Mouse (Mus musculus) kidney, embryonic 15.5 days (tissue): ENCODE measurements around the gene C1qtnf3. TPM values are rescaled to one million over a fixed set of nuclear protein-coding genes. Genes with fewer than 3 reads are reported as not detected.
"Not testable (repeated sequence)": the region's sequence is repeated elsewhere in the genome, so short reads cannot be mapped to it uniquely, and the experiment has no call there.

Experiments
- ATAC-seq: fragments of 200-750 bp; cut with Nextera tagmentation; replicated peaks from 2 replicates; pipeline ENCODE4 v1.8.0; 2017; ENCODE audit warnings: moderate TSS enrichment; ENCODE audit not compliant: low FRiP score
- H3K27ac ChIP-seq: fragments of 300-500 bp; sonication (generic); 2 replicates; pipeline ENCODE4 v1.5.1; 2015; ENCODE audit warnings: mild to moderate bottlenecking, inconsistent platforms
- H3K27me3 ChIP-seq: fragments of 300-500 bp; sonication (generic); 2 replicates; pipeline ENCODE4 v1.6.1; 2015; ENCODE audit warnings: inconsistent platforms
- H3K36me3 ChIP-seq: fragments of 300-500 bp; sonication (generic); 2 replicates; pipeline ENCODE4 v1.6.1; 2015; ENCODE audit warnings: inconsistent platforms
- H3K4me1 ChIP-seq: fragments of 300-500 bp; sonication (generic); 2 replicates; pipeline ENCODE4 v1.6.1; 2015; ENCODE audit warnings: inconsistent platforms
- H3K4me2 ChIP-seq: fragments of 300-500 bp; sonication (generic); 2 replicates; pipeline ENCODE4 v1.6.1; 2015; ENCODE audit warnings: moderate library complexity, mild to moderate bottlenecking, inconsistent platforms
- H3K4me3 ChIP-seq: fragments of 300-500 bp; sonication (generic); replicated peaks from 2 replicates; pipeline ENCODE4 v1.5.1; 2015; ENCODE audit warnings: mild to moderate bottlenecking, inconsistent platforms
- H3K9ac ChIP-seq: fragments of 300-500 bp; sonication (generic); 2 replicates; pipeline ENCODE4 v1.6.1; 2015; ENCODE audit warnings: mild to moderate bottlenecking, inconsistent platforms
- H3K9me3 ChIP-seq: fragments of 300-500 bp; sonication (generic); replicated peaks from 2 replicates; pipeline ENCODE4 v1.6.1; 2016; ENCODE audit warnings: inconsistent platforms
- WGBS: fragments of 180-500 bp; shearing (Covaris S2); methylation state at CpG from one replicate; pipeline ENCODE4 v1.1.7; 2015; ENCODE audit warnings: mixed read lengths; 5-methylcytosine and 5-hydroxymethylcytosine counted together
- polyA plus RNA-seq: library from polyadenylated mRNA; unstranded; fragments of >200 nt; fragmentation: Nextera tagmentation; extraction: Ambion mirVana; gene quantifications from 2 replicates; pipeline ENCODE4 v1.2.1, GENCODE M21; 2015

The C1qtnf3 gene
- polyA plus RNA-seq, 1 experiment from 2014 or later, result 14.7 TPM

- H3K36me3 ChIP-seq, result no peaks in the 10 kb centered on the region
- 79% methylated on average over 3 of the region's 3 CpGs for WGBS
Observed at GRCm38 (mm10) chr15:10969439-10969838, 17.3 kb downstream of the C1qtnf3 start.

GRCm38 (mm10) chr15:10970777-10971176, 18.6 kb downstream of the C1qtnf3 start:
- Histone ChIP-seq H3K4me3 (no peak overlapping the region), H3K36me3 (no peaks in the 10 kb centered on the region), H3K27ac (no peak overlapping the region), H3K9ac (no peak overlapping the region), H3K4me2 (no peak overlapping the region), H3K9me3 (no peaks in the 10 kb centered on the region), H3K4me1 (no peaks in the 10 kb centered on the region), H3K27me3 (no peaks in the 10 kb centered on the region)
- no peak for ATAC-seq
- WGBS, result 85% methylated on average over 5 of the region's 5 CpGs

More at GRCm38 (mm10) chr15:10969439-10969838, 17.3 kb downstream of the C1qtnf3 start:
- H3K4me3 ChIP-seq, result no peak overlapping the region
- no peaks in the 10 kb centered on the region for H3K27me3 ChIP-seq
- no peaks in the 10 kb centered on the region for H3K4me1 ChIP-seq
- H3K27ac ChIP-seq, result no peak overlapping the region
- no peak for ATAC-seq
- H3K9ac ChIP-seq, result no peak overlapping the region
- H3K4me2 ChIP-seq, result no peak overlapping the region
- H3K9me3 ChIP-seq, result no peaks in the 10 kb centered on the region

DNA sequence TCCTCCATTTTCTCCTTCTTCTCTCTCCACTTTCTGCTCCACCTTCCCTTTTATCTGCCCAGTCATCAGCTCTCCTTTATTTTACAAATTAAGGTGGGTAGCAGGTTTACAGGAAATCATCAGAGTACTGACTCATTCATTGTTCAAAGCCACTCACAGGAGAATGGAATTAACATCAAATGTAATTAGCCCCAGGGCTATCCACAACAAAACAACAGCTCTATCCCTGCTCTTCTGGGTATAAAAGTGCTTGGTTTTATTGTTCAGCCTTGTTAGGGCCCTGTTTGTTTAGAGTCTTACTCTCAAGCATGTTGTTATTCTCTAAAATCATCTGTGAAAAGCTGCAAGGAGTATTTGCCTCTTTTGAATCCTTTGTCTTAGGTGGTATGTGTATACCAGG, 25.0 kb downstream of the C1qtnf3 start:
- Histone ChIP-seq H3K36me3 (no peaks in the 10 kb centered on the region), H3K9ac (no peak overlapping the region), H3K4me2 (no peak overlapping the region), H3K27me3 (no peaks in the 10 kb centered on the region), H3K4me1 (peaks cover 7% of the 10 kb centered on the region), H3K4me3 (no peak overlapping the region), H3K9me3 (no peaks in the 10 kb centered on the region), H3K27ac (no peak overlapping the region)
- no peak for ATAC-seq

GRCm38 (mm10) chr15:10980712-10981111, 28.6 kb downstream of the C1qtnf3 start:
- no peaks in the 10 kb centered on the region for H3K27me3 ChIP-seq
- no peak overlapping the region for H3K27ac ChIP-seq
- H3K4me2 ChIP-seq, result peak overlapping the region; percentile 70
- no peak for ATAC-seq
- peak overlapping the region; percentile 77; the same call in 1 of the 2 replicates for H3K4me3 ChIP-seq
- no peaks in the 10 kb centered on the region for H3K9me3 ChIP-seq
- peaks cover 11% of the 10 kb centered on the region; the same call in 1 of the 2 replicates for H3K36me3 ChIP-seq
- H3K4me1 ChIP-seq, result peaks cover 15% of the 10 kb centered on the region
- WGBS, result 69% methylated on average over 2 of the region's 2 CpGs
- peak overlapping the region; percentile 77; the same call in 1 of the 2 replicates for H3K9ac ChIP-seq

GRCm38 (mm10) chr15:10981377-10982063, 29.4 kb downstream of the C1qtnf3 start, which contains the start of gene Amacr:
TSS of gene Amacr (plus strand) at chr15:10981756.
- Histone ChIP-seq H3K4me2 (peak within 1 kb of the TSS; percentile 70), H3K4me1 (peaks cover 15% of the 10 kb centered on the region), H3K9me3 (no peaks in the 10 kb centered on the region), H3K27me3 (no peaks in the 10 kb centered on the region), H3K9ac (peak within 1 kb of the TSS; percentile 77), H3K36me3 (peaks cover 11% of the 10 kb centered on the region; the same call in 1 of the 2 replicates), H3K27ac (peak within 1 kb of the TSS; percentile 94), H3K4me3 (peak within 1 kb of the TSS; percentile 77)
- ATAC-seq, result peak; percentile 98
- under 1% methylated on average over 52 of the region's 52 CpGs for WGBS

DNA sequence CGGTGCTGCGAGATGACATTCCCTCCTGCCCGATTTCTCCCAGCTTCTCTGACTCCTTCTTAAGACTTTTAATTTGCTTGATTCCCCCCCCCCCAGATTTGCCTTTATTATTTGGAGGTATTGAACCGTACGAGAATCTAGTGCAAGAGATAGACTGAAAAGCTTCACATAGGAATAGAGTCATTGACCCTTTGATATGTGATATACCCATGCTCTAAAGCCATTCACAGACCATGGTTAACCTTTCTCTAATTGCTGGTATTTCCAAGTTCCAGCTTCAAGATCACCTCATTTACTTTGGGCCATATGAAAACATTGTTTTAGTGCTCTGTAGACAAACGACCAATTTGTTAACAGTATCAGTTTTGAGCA, 29.9 kb downstream of the C1qtnf3 start:
- no peaks in the 10 kb centered on the region for H3K27me3 ChIP-seq
- H3K4me3 ChIP-seq, result peak overlapping the region; percentile 77
- H3K9ac ChIP-seq, result peak overlapping the region; percentile 77
- peak; percentile 27 for ATAC-seq
- H3K9me3 ChIP-seq, result no peaks in the 10 kb centered on the region
- peaks cover 15% of the 10 kb centered on the region for H3K4me1 ChIP-seq
- WGBS, result 4% methylated on average over 6 of the region's 6 CpGs
- peak overlapping the region; percentile 70 for H3K4me2 ChIP-seq
- peak overlapping the region; percentile 94 for H3K27ac ChIP-seq
- H3K36me3 ChIP-seq, result peaks cover 16% of the 10 kb centered on the region; the same call in 1 of the 2 replicates

GRCm38 (mm10) chr15:10985756-10986155, 33.6 kb downstream of the C1qtnf3 start:
- H3K4me3 ChIP-seq, result no peak overlapping the region
- H3K27me3 ChIP-seq, result no peaks in the 10 kb centered on the region
- ATAC-seq, result no peak
- H3K4me2 ChIP-seq, result no peak overlapping the region
- peaks cover 14% of the 10 kb centered on the region for H3K4me1 ChIP-seq
- WGBS, result 75% methylated on average over 6 of the region's 6 CpGs
- H3K36me3 ChIP-seq, result peaks cover 32% of the 10 kb centered on the region
- H3K9me3 ChIP-seq, result no peaks in the 10 kb centered on the region
- H3K9ac ChIP-seq, result no peak overlapping the region
- peak overlapping the region; percentile 75; the same call in 1 of the 2 replicates for H3K27ac ChIP-seq

GRCm38 (mm10) chr15:10986477-10986876, 34.3 kb downstream of the C1qtnf3 start:
- not testable (repeated sequence) for H3K4me2 ChIP-seq, H3K9me3 ChIP-seq, H3K27me3 ChIP-seq, H3K4me1 ChIP-seq, H3K4me3 ChIP-seq, ATAC-seq, H3K9ac ChIP-seq
- WGBS, result 87% methylated on average over 2 of the region's 2 CpGs
- Histone ChIP-seq H3K36me3 (peaks cover 32% of the 10 kb centered on the region), H3K27ac (peak overlapping the region; percentile 75; the same call in 1 of the 2 replicates)

GRCm38 (mm10) chr15:10990411-10990810, 38.3 kb downstream of the C1qtnf3 start:
- no peak overlapping the region for H3K4me2 ChIP-seq
- H3K36me3 ChIP-seq, result peaks cover 27% of the 10 kb centered on the region
- H3K4me1 ChIP-seq, result no peaks in the 10 kb centered on the region
- no peak overlapping the region for H3K27ac ChIP-seq
- H3K9ac ChIP-seq, result no peak overlapping the region
- H3K4me3 ChIP-seq, result no peak overlapping the region
- ATAC-seq, result no peak
- H3K9me3 ChIP-seq, result no peaks in the 10 kb centered on the region
- 63% methylated on average over 2 of the region's 2 CpGs for WGBS
- H3K27me3 ChIP-seq, result no peaks in the 10 kb centered on the region

- Histone ChIP-seq H3K4me1 (no peaks in the 10 kb centered on the region), H3K4me3 (no peak overlapping the region), H3K36me3 (peaks cover 32% of the 10 kb centered on the region), H3K9ac (no peak overlapping the region), H3K27ac (no peak overlapping the region), H3K27me3 (no peaks in the 10 kb centered on the region), H3K9me3 (no peaks in the 10 kb centered on the region), H3K4me2 (no peak overlapping the region)
- 95% methylated on average over 1 of the region's 1 CpGs for WGBS
- no peak for ATAC-seq
Observed at GRCm38 (mm10) chr15:10991566-10991965, 39.4 kb downstream of the C1qtnf3 start.

DNA sequence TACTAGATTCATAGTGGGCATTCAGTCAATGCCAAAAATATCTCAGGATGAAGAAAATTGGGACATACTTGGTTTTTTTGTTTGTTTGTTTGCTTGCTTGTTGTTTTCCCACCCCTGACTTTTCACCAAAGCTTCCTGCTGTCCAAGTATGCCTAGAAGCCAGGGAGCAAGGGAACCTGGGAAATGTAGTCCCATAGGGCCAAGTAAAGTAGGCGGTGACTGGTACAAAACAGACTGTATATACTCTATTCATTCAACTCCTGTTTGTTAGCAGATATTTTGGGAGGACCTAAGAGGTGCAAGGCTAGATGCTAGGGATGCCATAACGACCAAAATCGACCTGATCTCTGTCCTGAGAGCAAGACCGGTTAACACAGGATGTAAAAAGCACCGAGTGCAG, 47.7 kb downstream of the C1qtnf3 start:
- H3K27ac ChIP-seq, result no peak overlapping the region
- peak; percentile 75 for ATAC-seq
- H3K4me3 ChIP-seq, result no peak overlapping the region
- no peaks in the 10 kb centered on the region for H3K9me3 ChIP-seq
- no peaks in the 10 kb centered on the region for H3K27me3 ChIP-seq
- H3K9ac ChIP-seq, result no peak overlapping the region
- peak overlapping the region; percentile 17; the same call in 1 of the 2 replicates for H3K4me2 ChIP-seq
- 41% methylated on average over 5 of the region's 5 CpGs for WGBS
- peaks cover 10% of the 10 kb centered on the region; the same call in 1 of the 2 replicates for H3K36me3 ChIP-seq
- no peaks in the 10 kb centered on the region for H3K4me1 ChIP-seq

GRCm38 (mm10) chr15:11000421-11000820, 48.3 kb downstream of the C1qtnf3 start, which contains the start of gene Slc45a2:
TSS of gene Slc45a2 (plus strand) at chr15:11000721.
- 47% methylated on average over 7 of the region's 7 CpGs for WGBS
- H3K4me2 ChIP-seq, result peak within 1 kb of the TSS; percentile 17; the same call in 1 of the 2 replicates
- H3K4me1 ChIP-seq, result no peaks in the 10 kb centered on the region
- no peak within 1 kb of the TSS for H3K9ac ChIP-seq
- H3K27ac ChIP-seq, result no peak within 1 kb of the TSS
- no peaks in the 10 kb centered on the region for H3K9me3 ChIP-seq
- ATAC-seq, result no peak
- H3K36me3 ChIP-seq, result peaks cover 5% of the 10 kb centered on the region; the same call in 1 of the 2 replicates
- H3K27me3 ChIP-seq, result no peaks in the 10 kb centered on the region
- no peak within 1 kb of the TSS for H3K4me3 ChIP-seq
